Mouse (Mus musculus): ENCODE measurements around the gene Sdad1. TPM values are rescaled to one million over a fixed set of nuclear protein-coding genes. Genes with fewer than 3 reads are reported as not detected.

Sdad1 gene
- polyA plus RNA-seq, 1 experiment from 2014 or later, result 41.0 TPM

DNA sequence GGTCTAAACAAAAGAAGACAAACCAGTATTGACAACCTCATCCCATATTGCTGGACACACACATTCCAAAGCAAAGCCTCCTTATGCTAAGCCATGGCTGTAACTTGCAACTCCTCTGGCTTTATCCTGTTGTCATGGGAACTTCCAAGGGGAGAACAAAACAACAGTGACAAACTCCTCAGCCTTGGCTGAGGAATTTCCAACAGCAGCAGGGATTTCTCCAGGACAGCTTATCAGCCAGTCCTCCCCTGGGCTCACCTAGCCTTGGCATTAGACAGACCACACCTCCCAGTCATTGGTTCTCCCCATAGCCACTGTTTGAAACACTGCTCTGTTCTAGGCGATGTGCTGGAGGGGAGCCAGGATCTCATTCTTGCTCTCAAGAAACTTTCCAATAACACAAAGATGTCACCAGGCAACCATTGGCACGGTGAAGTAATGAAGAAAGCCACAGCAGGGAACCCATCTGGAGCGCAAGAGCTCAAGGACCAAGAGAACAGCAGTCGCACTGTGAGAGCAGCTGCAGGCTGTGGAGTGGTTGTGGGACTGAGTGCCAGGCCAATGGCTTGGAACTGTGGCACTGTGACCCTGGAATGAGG is 46.4 kb downstream of the Sdad1 start:
- WGBS, result 35% methylated on average over 4 of the region's 4 CpGs
- H3K9me3 ChIP-seq, result no peaks in the 10 kb centered on the region
- H3K36me3 ChIP-seq, result no peaks in the 10 kb centered on the region
- H3K27me3 ChIP-seq, result peaks cover 2% of the 10 kb centered on the region; the same call in 1 of the 2 replicates
- H3K4me1 ChIP-seq, result peaks cover 6% of the 10 kb centered on the region
- no peak overlapping the region for H3K9ac ChIP-seq
- H3K27ac ChIP-seq, result no peak overlapping the region
- no peak overlapping the region for H3K4me2 ChIP-seq
- ATAC-seq (ENCODE audit: insufficient number of reproducible peaks, insufficient read depth, low FRiP score, low TSS enrichment, low read depth), result no peak
- no peak overlapping the region for H3K4me3 ChIP-seq

DNA sequence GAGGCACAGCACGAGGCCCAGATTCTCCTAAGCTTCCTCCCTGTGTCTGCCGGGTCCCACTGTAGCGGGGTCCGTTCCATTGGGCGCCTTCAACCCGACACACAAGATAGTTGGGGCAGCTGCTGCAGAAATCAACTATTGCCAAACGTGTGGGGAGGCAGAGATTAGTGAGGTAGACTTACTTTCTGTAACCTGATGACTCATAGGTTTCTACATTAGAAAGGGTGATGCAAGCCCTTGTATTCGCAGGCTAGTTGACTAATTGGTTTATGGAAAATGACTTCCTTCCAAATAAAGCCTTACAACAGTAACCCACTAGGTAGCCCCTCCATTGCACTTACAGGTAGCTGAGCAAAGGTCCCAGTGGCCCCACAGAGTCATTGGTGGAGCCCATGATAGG is 47.6 kb downstream of the Sdad1 start:
- H3K27me3 ChIP-seq, result peaks cover 7% of the 10 kb centered on the region; the same call in 1 of the 2 replicates
- H3K9ac ChIP-seq, result no peak overlapping the region
- no peak overlapping the region for H3K4me3 ChIP-seq
- no peak overlapping the region for H3K27ac ChIP-seq
- WGBS, result 80% methylated on average over 8 of the region's 8 CpGs
- no peaks in the 10 kb centered on the region for H3K36me3 ChIP-seq
- ATAC-seq (ENCODE audit: insufficient number of reproducible peaks, insufficient read depth, low FRiP score, low TSS enrichment, low read depth), result no peak
- H3K9me3 ChIP-seq, result no peaks in the 10 kb centered on the region
- H3K4me2 ChIP-seq, result no peak overlapping the region
- peaks cover 6% of the 10 kb centered on the region for H3K4me1 ChIP-seq

DNA sequence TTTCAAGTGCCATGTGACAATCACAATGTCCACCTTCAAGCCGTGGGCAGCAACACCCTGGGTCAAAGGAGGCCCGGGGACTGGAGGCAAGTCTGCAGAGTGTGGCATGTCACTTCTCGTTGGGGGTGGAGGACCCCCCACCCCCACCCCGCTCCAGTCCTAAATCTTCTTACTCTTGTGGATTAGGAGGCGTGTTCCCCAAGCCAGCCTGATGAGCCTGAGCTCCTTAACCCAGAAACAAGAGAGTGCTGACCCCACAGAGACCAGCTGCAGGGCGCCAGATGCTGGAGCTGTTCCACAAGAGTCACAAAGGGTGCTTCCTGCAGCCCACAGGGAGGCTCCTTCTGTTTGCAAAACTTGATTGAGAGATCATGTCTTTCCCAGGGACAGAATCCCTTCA is 54.1 kb downstream of the Sdad1 start, which contains the start of gene Ppef2:
Ppef2 (minus strand) TSS at position 61 of the 400 bp plus-strand sequence.
- H3K4me2 ChIP-seq, result no peak within 1 kb of the TSS
- peaks cover 5% of the 10 kb centered on the region; the same call in 1 of the 2 replicates for H3K4me1 ChIP-seq
- WGBS, result 14% methylated on average over 6 of the region's 6 CpGs
- no peak within 1 kb of the TSS for H3K27ac ChIP-seq
- ATAC-seq (ENCODE audit: insufficient number of reproducible peaks, insufficient read depth, low FRiP score, low TSS enrichment, low read depth), result no peak
- H3K27me3 ChIP-seq, result peaks cover 7% of the 10 kb centered on the region; the same call in 1 of the 2 replicates
- no peaks in the 10 kb centered on the region for H3K9me3 ChIP-seq
- H3K36me3 ChIP-seq, result no peaks in the 10 kb centered on the region
- no peak within 1 kb of the TSS for H3K9ac ChIP-seq
- no peak within 1 kb of the TSS for H3K4me3 ChIP-seq

DNA sequence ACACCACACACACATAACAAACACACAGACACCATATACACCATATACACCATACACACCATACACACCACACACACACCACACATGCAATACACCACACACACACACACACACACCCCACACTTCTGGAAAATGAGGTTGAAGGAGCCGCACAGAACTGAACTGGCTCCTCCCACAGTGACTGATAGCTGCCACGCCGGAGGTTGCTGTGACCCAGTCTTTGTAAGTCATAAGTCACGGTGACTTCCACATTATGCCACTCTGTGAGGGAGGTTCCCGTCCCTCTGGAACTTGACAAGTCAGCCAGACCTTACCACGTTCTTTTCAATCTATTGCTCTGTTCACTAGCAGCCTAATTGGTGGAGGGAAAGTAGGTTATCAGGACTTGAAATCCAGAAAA is 55.8 kb downstream of the Sdad1 start:
- Histone ChIP-seq H3K27ac (no peak overlapping the region), H3K4me3 (no peak overlapping the region), H3K4me2 (no peak overlapping the region), H3K9ac (no peak overlapping the region), H3K9me3 (no peaks in the 10 kb centered on the region; the same call in 1 of the 2 replicates), H3K36me3 (no peaks in the 10 kb centered on the region), H3K4me1 (peaks cover 5% of the 10 kb centered on the region; the same call in 1 of the 2 replicates), H3K27me3 (peaks cover 7% of the 10 kb centered on the region; the same call in 1 of the 2 replicates)
- ATAC-seq (ENCODE audit: insufficient number of reproducible peaks, insufficient read depth, low FRiP score, low TSS enrichment, low read depth), result no peak
- WGBS, result 65% methylated on average over 6 of the region's 6 CpGs

DNA sequence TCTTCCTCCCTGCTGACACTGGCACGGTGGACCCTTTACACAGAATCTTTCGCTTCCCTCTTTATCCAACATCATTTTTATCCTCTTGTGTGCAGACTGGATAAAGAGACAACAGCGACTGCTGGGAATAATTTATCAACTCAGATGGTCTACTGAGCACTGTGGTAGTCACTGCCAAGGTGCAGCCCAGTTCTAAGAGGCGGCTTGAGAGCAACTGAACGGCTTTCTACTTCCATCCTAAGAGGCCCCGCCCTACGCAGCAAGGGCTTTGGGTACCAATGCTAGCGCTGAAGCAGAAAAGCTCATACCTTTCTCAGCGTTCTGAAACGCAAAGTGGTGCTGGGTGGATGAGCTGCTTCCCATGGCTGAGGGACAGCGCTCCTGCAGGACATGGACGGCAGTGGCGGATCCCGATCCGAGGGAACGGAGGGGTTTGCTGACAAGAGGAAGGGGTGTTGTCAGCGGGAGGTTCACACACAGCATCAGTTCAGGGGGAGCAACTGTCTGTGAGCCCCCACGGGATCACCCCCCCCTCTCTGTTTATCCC is 57.4 kb downstream of the Sdad1 start:
- H3K27me3 ChIP-seq, result no peaks in the 10 kb centered on the region
- no peak overlapping the region for H3K4me3 ChIP-seq
- peaks cover 5% of the 10 kb centered on the region; the same call in 1 of the 2 replicates for H3K4me1 ChIP-seq
- H3K36me3 ChIP-seq, result no peaks in the 10 kb centered on the region
- ATAC-seq (ENCODE audit: insufficient number of reproducible peaks, insufficient read depth, low FRiP score, low TSS enrichment, low read depth), result no peak
- H3K4me2 ChIP-seq, result peak overlapping the region; percentile 31
- H3K27ac ChIP-seq, result no peak overlapping the region
- H3K9me3 ChIP-seq, result peaks cover 7% of the 10 kb centered on the region; the same call in 1 of the 2 replicates
- 20% methylated on average over 18 of the region's 18 CpGs for WGBS
- H3K9ac ChIP-seq, result no peak overlapping the region

DNA sequence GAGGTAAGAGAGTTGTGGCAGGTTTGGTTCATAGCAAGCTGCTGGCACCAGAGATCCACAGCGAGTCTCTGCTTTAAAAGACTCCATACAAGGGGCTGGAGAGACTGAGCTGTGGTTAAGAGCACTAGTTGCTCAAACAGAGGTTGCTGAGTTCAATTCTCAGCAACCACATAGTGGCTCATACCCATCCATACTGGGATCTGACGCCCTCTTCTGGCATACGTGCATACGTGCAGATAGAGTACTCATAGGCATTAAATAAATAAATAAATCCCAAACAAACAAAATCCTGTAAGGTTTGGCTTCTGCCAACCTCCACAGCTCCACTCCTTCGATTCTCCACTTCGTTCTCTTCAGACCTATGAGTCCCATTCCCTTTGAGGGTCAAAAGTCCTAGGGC is 58.2 kb downstream of the Sdad1 start:
- 89% methylated on average over 6 of the region's 6 CpGs for WGBS
- H3K36me3 ChIP-seq, result no peaks in the 10 kb centered on the region
- no peak overlapping the region for H3K4me2 ChIP-seq
- no peak overlapping the region for H3K4me3 ChIP-seq
- no peak for ATAC-seq (ENCODE audit: insufficient number of reproducible peaks, insufficient read depth, low FRiP score, low TSS enrichment, low read depth)
- no peak overlapping the region for H3K9ac ChIP-seq
- peaks cover 5% of the 10 kb centered on the region; the same call in 1 of the 2 replicates for H3K4me1 ChIP-seq
- no peak overlapping the region for H3K27ac ChIP-seq
- no peaks in the 10 kb centered on the region for H3K27me3 ChIP-seq
- H3K9me3 ChIP-seq, result peaks cover 7% of the 10 kb centered on the region; the same call in 1 of the 2 replicates

DNA sequence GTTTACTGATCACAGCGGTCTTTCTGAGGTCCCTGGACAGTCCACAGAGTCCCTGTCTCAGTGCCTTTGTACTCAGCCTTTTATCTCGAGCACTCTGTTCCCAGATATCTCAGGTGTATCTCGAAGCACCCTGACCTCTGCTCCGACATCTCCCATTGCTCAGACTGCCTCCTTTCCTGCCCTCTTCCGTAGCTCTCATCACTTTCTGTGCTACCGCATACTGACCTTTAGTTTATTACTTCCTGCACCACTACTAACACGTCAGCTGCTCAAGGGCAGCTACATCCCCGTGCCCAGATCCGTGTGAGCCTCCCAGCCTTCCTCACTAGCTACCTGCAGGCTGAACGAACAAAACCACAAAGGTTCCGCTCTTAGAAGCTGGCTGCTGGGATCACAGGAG is 61.7 kb downstream of the Sdad1 start:
- H3K4me3 ChIP-seq, result no peak overlapping the region
- WGBS, result 81% methylated on average over 11 of the region's 11 CpGs
- no peak overlapping the region for H3K27ac ChIP-seq
- no peaks in the 10 kb centered on the region for H3K27me3 ChIP-seq
- H3K9me3 ChIP-seq, result peaks cover 7% of the 10 kb centered on the region; the same call in 1 of the 2 replicates
- ATAC-seq (ENCODE audit: insufficient number of reproducible peaks, insufficient read depth, low FRiP score, low TSS enrichment, low read depth), result no peak
- H3K4me1 ChIP-seq, result peaks cover 5% of the 10 kb centered on the region; the same call in 1 of the 2 replicates
- H3K36me3 ChIP-seq, result no peaks in the 10 kb centered on the region
- H3K9ac ChIP-seq, result no peak overlapping the region
- no peak overlapping the region for H3K4me2 ChIP-seq

DNA sequence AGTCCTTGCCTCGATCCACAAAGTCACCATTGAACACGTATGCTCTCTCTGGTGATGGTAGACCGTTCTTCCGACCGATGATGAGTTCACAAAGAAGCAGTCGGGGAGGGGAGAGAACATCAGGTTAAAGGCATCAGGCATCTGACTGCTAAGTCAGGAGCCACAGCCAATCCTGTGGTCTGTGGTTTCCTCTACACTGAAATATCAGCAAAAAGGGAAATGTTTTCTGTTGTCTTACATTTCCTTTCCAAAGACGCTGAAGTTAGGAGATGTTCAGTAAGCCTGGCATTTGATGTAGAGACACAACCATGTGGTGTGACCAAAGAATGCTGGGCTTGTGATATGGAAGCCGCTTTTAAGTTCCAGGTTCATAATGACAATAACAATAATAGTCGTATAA is 64.8 kb downstream of the Sdad1 start:
- no peak for ATAC-seq (ENCODE audit: insufficient number of reproducible peaks, insufficient read depth, low FRiP score, low TSS enrichment, low read depth)

DNA sequence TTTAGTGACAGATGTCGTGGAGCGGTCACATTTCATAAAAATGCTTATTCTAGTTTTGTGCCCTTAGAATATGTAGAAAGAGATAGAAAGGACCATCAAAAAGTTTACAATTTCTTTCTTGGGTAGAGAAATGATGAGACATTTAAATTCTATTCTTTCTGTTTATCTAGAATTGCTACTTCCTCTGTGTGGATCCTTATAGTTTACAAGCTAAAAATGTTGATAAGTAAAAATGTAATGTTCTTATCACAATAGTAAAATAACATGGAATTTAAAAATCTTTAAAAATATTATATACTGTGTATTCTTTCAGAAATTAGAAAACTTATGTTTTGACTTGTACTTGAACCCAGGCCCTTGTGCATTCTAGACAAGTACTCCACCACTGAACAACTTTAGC is 65.4 kb downstream of the Sdad1 start:
- H3K4me3 ChIP-seq, result no peak overlapping the region
- no peaks in the 10 kb centered on the region for H3K27me3 ChIP-seq
- H3K36me3 ChIP-seq, result no peaks in the 10 kb centered on the region
- no peak overlapping the region for H3K27ac ChIP-seq
- ATAC-seq (ENCODE audit: insufficient number of reproducible peaks, insufficient read depth, low FRiP score, low TSS enrichment, low read depth), result no peak
- peaks cover 7% of the 10 kb centered on the region; the same call in 1 of the 2 replicates for H3K9me3 ChIP-seq
- H3K4me1 ChIP-seq, result no peaks in the 10 kb centered on the region
- 91% methylated on average over 2 of the region's 2 CpGs for WGBS
- no peak overlapping the region for H3K4me2 ChIP-seq
- H3K9ac ChIP-seq, result no peak overlapping the region

More for the DNA sequence above, 64.8 kb downstream of the Sdad1 start:
- no peaks in the 10 kb centered on the region for H3K4me1 ChIP-seq
- H3K4me2 ChIP-seq, result no peak overlapping the region
- H3K36me3 ChIP-seq, result no peaks in the 10 kb centered on the region
- peaks cover 7% of the 10 kb centered on the region; the same call in 1 of the 2 replicates for H3K9me3 ChIP-seq
- no peak overlapping the region for H3K27ac ChIP-seq
- no peak overlapping the region for H3K4me3 ChIP-seq
- H3K9ac ChIP-seq, result no peak overlapping the region
- H3K27me3 ChIP-seq, result no peaks in the 10 kb centered on the region
- 85% methylated on average over 9 of the region's 9 CpGs for WGBS

DNA sequence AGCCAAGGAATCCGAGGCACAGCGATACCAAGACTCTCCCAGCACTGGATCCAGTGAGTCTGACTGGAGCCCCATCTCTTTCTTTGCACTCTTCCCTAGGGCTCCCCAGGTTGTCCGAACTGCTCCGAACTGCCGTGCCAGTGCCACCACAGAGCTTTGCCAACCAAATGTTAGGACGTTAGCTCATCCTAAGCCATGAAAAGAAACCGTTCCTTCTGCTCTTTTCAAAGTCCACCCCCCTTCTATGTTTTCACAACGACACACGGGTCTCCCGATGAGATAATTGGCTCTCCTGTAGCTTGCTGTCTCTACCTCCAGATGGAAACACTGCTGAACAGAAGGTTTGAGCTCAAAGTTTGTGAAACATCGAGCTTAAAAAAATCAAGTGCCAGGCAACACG is 69.5 kb downstream of the Sdad1 start:
- 90% methylated on average over 12 of the region's 12 CpGs for WGBS
- H3K4me1 ChIP-seq, result no peaks in the 10 kb centered on the region
- no peaks in the 10 kb centered on the region for H3K36me3 ChIP-seq
- H3K9ac ChIP-seq, result no peak overlapping the region
- H3K4me3 ChIP-seq, result no peak overlapping the region
- no peaks in the 10 kb centered on the region for H3K9me3 ChIP-seq
- H3K27me3 ChIP-seq, result peaks cover 4% of the 10 kb centered on the region
- H3K4me2 ChIP-seq, result no peak overlapping the region
- no peak for ATAC-seq (ENCODE audit: insufficient number of reproducible peaks, insufficient read depth, low FRiP score, low TSS enrichment, low read depth)
- no peak overlapping the region for H3K27ac ChIP-seq

DNA sequence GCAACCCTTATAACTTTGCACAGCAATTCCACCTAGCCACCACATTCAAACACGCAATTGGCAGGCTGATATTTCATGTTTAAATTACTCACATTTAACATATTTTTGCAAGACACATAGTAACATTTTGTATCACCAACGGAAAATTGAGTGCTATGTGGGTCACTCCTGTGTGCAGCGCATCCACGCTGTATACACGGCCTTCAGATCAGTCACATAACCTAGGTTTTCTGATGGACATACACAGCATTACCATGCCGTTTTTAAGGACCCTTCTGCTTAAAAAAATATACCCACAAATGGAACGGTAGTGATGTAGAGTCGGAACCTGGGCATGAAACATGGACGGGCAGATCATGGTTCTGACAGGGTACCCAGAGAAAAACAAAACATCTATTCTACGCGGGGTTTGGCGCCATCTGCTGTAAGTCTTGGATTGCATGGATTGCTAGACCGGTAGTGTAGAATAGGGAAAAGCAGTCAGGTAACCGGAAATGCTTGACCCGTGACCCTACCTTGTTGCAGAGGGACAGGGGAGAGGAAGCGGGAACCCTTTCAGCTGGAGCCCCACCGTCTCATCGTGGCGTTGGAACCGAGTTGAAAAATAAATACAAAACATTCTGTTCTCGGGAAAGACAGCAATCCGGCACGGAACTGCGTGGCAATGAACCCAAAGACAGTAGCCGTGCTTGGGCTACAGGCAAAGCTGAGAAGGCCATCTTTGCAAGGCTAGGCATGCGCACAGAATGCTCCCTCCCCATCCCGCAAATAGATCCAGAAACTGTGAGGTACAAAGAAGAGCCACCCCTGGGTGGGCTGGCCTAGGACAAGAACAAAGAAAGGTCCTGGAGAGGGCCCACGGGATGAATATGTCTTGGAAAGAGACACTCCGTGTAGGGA is 70.7 kb downstream of the Sdad1 start:
- Histone ChIP-seq H3K4me3 (no peak overlapping the region), H3K36me3 (no peaks in the 10 kb centered on the region), H3K27ac (no peak overlapping the region), H3K9ac (no peak overlapping the region), H3K9me3 (no peaks in the 10 kb centered on the region), H3K27me3 (peaks cover 4% of the 10 kb centered on the region), H3K4me2 (peak overlapping the region; percentile 41), H3K4me1 (no peaks in the 10 kb centered on the region)
- no peak for ATAC-seq (ENCODE audit: insufficient number of reproducible peaks, insufficient read depth, low FRiP score, low TSS enrichment, low read depth)
- 41% methylated on average over 29 of the region's 29 CpGs for WGBS

Data from embryonic facial prominence, embryonic 13.5 days (tissue).